Mouse (Mus musculus) limb, embryonic 14.5 days (tissue): Measurements from ENCODE around the gene Gm5799. TPM values are rescaled to one million over a fixed set of nuclear protein-coding genes. Genes with fewer than 3 reads are reported as not detected.
"Not testable (repeated sequence)": the region's sequence is repeated elsewhere in the genome, so short reads cannot be mapped to it uniquely, and the experiment has no call there.

ENCODE experiments used
- ATAC-seq: fragments of 200-750 bp; cut with Nextera tagmentation; 2 replicates; pipeline ENCODE4 v1.8.0; 2017; ENCODE audit warnings: low read depth, moderate number of reproducible peaks, moderate TSS enrichment; ENCODE audit not compliant: low FRiP score
- DNase-seq: peaks from one replicate; pipeline ENCODE4 v3.0.0-alpha.2; 2015; ENCODE audit warnings: low spot score
- H3K27ac ChIP-seq: fragments of 300-500 bp; sonication (generic); replicated peaks from 2 replicates; pipeline ENCODE4 v1.5.1; 2014; ENCODE audit warnings: low read depth, mild to moderate bottlenecking, low read length, moderate library complexity, mixed read lengths
- H3K27me3 ChIP-seq: fragments of 300-500 bp; sonication (generic); 2 replicates; pipeline ENCODE4 v1.6.1; 2014; ENCODE audit warnings: low read length, mixed read lengths; ENCODE audit not compliant: control insufficient read depth, insufficient read depth
- H3K36me3 ChIP-seq: fragments of 300-500 bp; sonication (generic); 2 replicates; pipeline ENCODE4 v1.6.1; 2014; ENCODE audit warnings: mild to moderate bottlenecking, low read length, moderate library complexity, mixed read lengths; ENCODE audit not compliant: control insufficient read depth, insufficient read depth
- H3K4me1 ChIP-seq: fragments of 300-500 bp; sonication (generic); 2 replicates; pipeline ENCODE4 v1.6.1; 2014; ENCODE audit warnings: antibody characterized with exemption, low read length, mixed read lengths; ENCODE audit not compliant: control insufficient read depth, insufficient read depth
- H3K4me2 ChIP-seq: fragments of 300-500 bp; sonication (generic); replicated peaks from 2 replicates; pipeline ENCODE4 v1.6.1; 2014; ENCODE audit warnings: low read depth, mild to moderate bottlenecking, low read length, moderate library complexity; ENCODE audit not compliant: severe bottlenecking
- H3K4me3 ChIP-seq: fragments of 300-500 bp; sonication (generic); replicated peaks from 2 replicates; pipeline ENCODE4 v1.5.1; 2014; ENCODE audit warnings: low read length
- H3K9ac ChIP-seq: fragments of 300-500 bp; sonication (generic); 2 replicates; pipeline ENCODE4 v1.6.1; 2014; ENCODE audit warnings: mild to moderate bottlenecking, low read depth, low read length, moderate library complexity; ENCODE audit not compliant: severe bottlenecking
- H3K9me3 ChIP-seq: fragments of 300-500 bp; sonication (generic); 2 replicates; pipeline ENCODE4 v1.6.1; 2016; ENCODE audit warnings: low read length; ENCODE audit not compliant: control insufficient read depth
- WGBS: fragments of 180-500 bp; shearing (Covaris S2); extraction: QIAGEN DNeasy Blood & Tissue Kit; methylation state at CpG from one replicate; pipeline ENCODE4 v1.1.7; 2014; 5-methylcytosine and 5-hydroxymethylcytosine counted together
- polyA plus RNA-seq, 2 experiments: library from polyadenylated mRNA; depleted of rRNA in 1 of 2; stranded (reverse) in 1 of 2; unstranded in 1 of 2; fragments of >200 nt; fragmentation: Nextera tagmentation in 1 of 2; extraction: Ambion mirVana in 1 of 2; gene quantifications; 2 replicates each; pipeline versions ENCODE4 v1.2.1 to v1.2.3; 2012 to 2014

Gm5799 gene
- polyA plus RNA-seq (2012; rRNA removed), result not detected in 2 replicates
- not detected in 2 replicates for polyA plus RNA-seq (2014; fragmentation: Nextera tagmentation; extraction: Ambion mirVana)

GRCm38 (mm10) chr14:43543276-43543675 is at the start of gene Gm5799:
TSS of gene Gm5799 (plus strand) at chr14:43543576.
- not testable (repeated sequence) for H3K4me2 ChIP-seq, DNase-seq, H3K36me3 ChIP-seq, H3K9ac ChIP-seq, H3K27me3 ChIP-seq, H3K4me1 ChIP-seq, H3K4me3 ChIP-seq, H3K27ac ChIP-seq, H3K9me3 ChIP-seq, ATAC-seq
- 81% methylated on average over 1 of the region's 2 CpGs for WGBS

- not testable (repeated sequence) for H3K27ac ChIP-seq, H3K4me1 ChIP-seq, ATAC-seq, H3K27me3 ChIP-seq, H3K9ac ChIP-seq, H3K9me3 ChIP-seq, H3K4me3 ChIP-seq, H3K36me3 ChIP-seq, H3K4me2 ChIP-seq, DNase-seq
- WGBS, result 22% methylated on average over 14 of the region's 15 CpGs
These were observed 12.0 kb upstream of the Gm5799 start for GRCm38 (mm10) chr14:43531052-43532010.

DNA sequence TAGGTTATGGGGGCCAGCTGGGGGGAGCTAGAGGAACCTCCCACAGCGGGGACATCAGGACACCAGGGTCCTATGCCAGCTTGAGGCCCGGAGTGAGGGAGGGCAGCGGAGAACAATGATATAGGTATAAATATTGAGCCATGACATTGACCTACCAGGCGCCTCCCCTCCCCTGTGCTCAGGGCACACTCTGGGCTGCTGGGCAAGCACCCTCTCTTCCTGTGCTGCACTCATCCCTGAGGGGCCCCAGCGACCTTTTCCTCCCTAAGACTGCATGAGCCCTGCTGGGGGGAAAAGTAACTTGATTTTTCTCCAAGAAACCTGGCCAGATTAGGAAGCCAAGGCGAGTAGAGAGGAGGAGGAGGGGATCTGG is 11.4 kb upstream of the Gm5799 start:
- not testable (repeated sequence) for H3K36me3 ChIP-seq, H3K9me3 ChIP-seq, H3K4me3 ChIP-seq, H3K4me2 ChIP-seq, ATAC-seq, H3K27me3 ChIP-seq, H3K4me1 ChIP-seq, H3K9ac ChIP-seq, DNase-seq, H3K27ac ChIP-seq
- no CpG with 5 or more reads among the region's 6 CpGs for WGBS

GRCm38 (mm10) chr14:43532387-43532786 is 11.0 kb upstream of the Gm5799 start:
- DNase-seq, H3K27me3 ChIP-seq, ATAC-seq, H3K36me3 ChIP-seq, H3K9ac ChIP-seq, H3K4me1 ChIP-seq, H3K4me3 ChIP-seq, H3K4me2 ChIP-seq, H3K9me3 ChIP-seq, H3K27ac ChIP-seq: not testable (repeated sequence)
- 41% methylated on average over 5 of the region's 6 CpGs for WGBS

DNA sequence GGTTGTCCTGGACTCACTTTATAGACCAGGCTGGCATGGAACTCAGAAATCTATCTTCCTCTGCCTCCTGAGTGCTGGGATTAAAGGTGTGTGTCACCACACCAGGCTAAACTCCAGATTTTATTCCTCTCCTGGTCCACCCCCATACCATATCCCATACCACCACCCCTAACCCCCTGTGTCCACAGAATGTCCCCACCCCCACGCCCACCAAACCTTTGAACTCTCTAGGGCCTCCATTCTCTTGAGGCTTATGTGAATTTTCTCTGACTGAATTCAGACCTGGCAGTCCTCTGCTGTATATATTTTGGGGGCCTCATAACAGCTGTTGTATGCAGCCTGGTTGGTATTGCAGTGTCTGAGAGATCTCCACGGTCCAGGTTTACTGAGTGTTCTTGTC is 5.2 kb upstream of the Gm5799 start:
- DNase-seq, H3K9ac ChIP-seq, H3K4me3 ChIP-seq, H3K27ac ChIP-seq, H3K9me3 ChIP-seq, ATAC-seq, H3K4me2 ChIP-seq, H3K36me3 ChIP-seq, H3K4me1 ChIP-seq, H3K27me3 ChIP-seq: not testable (repeated sequence)
- 47% methylated on average over 2 of the region's 2 CpGs for WGBS

GRCm38 (mm10) chr14:43546281-43546680 is 2.9 kb downstream of the Gm5799 start:
- DNase-seq, H3K27me3 ChIP-seq, H3K4me3 ChIP-seq, ATAC-seq, H3K9me3 ChIP-seq, H3K4me2 ChIP-seq, H3K36me3 ChIP-seq, H3K4me1 ChIP-seq, H3K9ac ChIP-seq, H3K27ac ChIP-seq: not testable (repeated sequence)

DNA sequence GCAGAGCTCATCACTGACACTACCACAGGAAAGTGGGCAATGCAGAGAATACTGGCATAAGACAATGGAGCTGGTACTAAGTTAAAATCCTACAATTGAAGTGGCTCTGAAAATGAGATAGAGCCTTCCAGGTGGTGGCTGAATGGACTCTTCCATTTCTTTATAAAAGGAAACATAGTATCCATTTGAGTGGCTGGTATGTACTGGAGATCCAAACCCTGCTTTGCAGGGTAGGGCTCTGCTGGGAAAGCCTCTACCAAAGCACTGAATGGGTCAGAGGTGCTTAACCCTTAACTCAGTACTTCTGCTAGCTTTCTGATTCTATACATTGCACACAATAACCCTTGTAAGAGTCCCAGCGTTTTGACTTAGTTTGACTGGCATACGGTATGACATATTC is 8.9 kb downstream of the Gm5799 start:
- H3K9me3 ChIP-seq, DNase-seq, H3K4me3 ChIP-seq, H3K4me2 ChIP-seq, H3K9ac ChIP-seq, H3K36me3 ChIP-seq, H3K4me1 ChIP-seq, H3K27ac ChIP-seq, H3K27me3 ChIP-seq, ATAC-seq: not testable (repeated sequence)
- WGBS, result 83% methylated on average over 2 of the region's 2 CpGs

DNA sequence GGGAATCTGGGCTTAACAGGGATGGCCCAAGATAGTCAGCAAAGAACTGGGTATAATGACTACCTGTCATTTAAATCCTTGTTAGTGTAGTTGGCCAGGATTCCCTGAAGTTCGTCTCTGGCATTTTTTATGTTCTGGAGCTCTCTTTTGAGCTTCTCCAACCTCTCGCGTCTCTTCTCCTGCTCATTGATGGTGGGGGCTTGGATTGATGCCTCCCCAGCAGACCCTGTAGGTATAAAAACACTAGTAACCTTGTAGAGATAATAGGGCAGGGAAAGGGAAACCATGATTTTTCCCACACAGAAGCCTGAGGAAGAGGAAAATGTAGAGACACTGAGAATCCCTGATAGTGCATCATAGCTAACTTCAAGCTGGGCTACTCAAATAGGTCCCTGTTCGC is 34.6 kb downstream of the Gm5799 start:
- H3K4me2 ChIP-seq, H3K4me1 ChIP-seq, H3K4me3 ChIP-seq, H3K27ac ChIP-seq, H3K9ac ChIP-seq, H3K27me3 ChIP-seq, H3K9me3 ChIP-seq, DNase-seq, H3K36me3 ChIP-seq, ATAC-seq: not testable (repeated sequence)
- 92% methylated on average over 4 of the region's 4 CpGs for WGBS
